In genomic region chr12:91848394-91849044, GRCm38 (mm10) we compare ENCODE assay signal across 8 mouse cellular contexts. TPM values are rescaled to one million over a fixed set of nuclear protein-coding genes. Genes with fewer than 3 reads are reported as not detected.
DNase-seq lines count a peak whose midpoint lies in the region; ATAC-seq lines count a peak whose summit lies in the region.

No protein-coding gene starts in this region.

- 5% methylated on average over 33 of the region's 33 CpGs for WGBS in embryonic facial prominence, embryonic 10.5 days
- 4% methylated on average over 29 of the region's 33 CpGs for WGBS in hindbrain, embryonic 16.5 days

- H3K4me2 ChIP-seq in hindbrain, embryonic 16.5 days (ENCODE audit: low read length), result peak overlapping the region; percentile 94

- peaks cover 7% of the 10 kb centered on the region for H3K36me3 ChIP-seq in embryonic facial prominence, embryonic 10.5 days (replicated peaks)
- H3K36me3 ChIP-seq in hindbrain, embryonic 16.5 days (ENCODE audit: control insufficient read depth, insufficient read depth, low read length), result no peaks in the 10 kb centered on the region

- DNase-seq in lung, adult 18-20 months, result peak; percentile 5 to 10
- DNase-seq in lung, postnatal 10 days, result no peak
- no peak for DNase-seq in embryonic facial prominence, embryonic 10.5 days (ENCODE audit: low spot score)
- no peak for DNase-seq in cerebellum, postnatal 4 days (ENCODE audit: low spot score in 2 of 2)
- no peak for DNase-seq in adrenal gland, postnatal 4 days (ENCODE audit: low spot score in 2 of 2)

- no peaks in the 10 kb centered on the region for H3K27me3 ChIP-seq in embryonic facial prominence, embryonic 10.5 days (replicated peaks; ENCODE audit: low read depth, poor library complexity, severe bottlenecking)
- H3K27me3 ChIP-seq in hindbrain, embryonic 16.5 days (replicated peaks; ENCODE audit: control insufficient read depth, insufficient read depth, low read length), result no peaks in the 10 kb centered on the region

- no peaks in the 10 kb centered on the region for H3K9me3 ChIP-seq in embryonic facial prominence, embryonic 10.5 days
- H3K9me3 ChIP-seq in hindbrain, embryonic 16.5 days (ENCODE audit: control insufficient read depth, low read length), result no peaks in the 10 kb centered on the region

- ATAC-seq in hindbrain, embryonic 16.5 days, result peak; percentile 67
- 0 out of 2 replicates have a peak, but pooled peaks have one; percentile 3 for ATAC-seq in megakaryocyte progenitor cell, adult 5-6 weeks (replicated peaks; ENCODE audit: poor library complexity)
- no peak for ATAC-seq in CD4-positive, CD25-positive, alpha-beta regulatory T cell, adult 4 months

- peak overlapping the region; percentile 96 for H3K9ac ChIP-seq in hindbrain, embryonic 16.5 days (ENCODE audit: low read depth, low read length)

- peak overlapping the region; percentile 86 for H3K27ac ChIP-seq in embryonic facial prominence, embryonic 10.5 days (replicated peaks)
- H3K27ac ChIP-seq in hindbrain, embryonic 16.5 days (ENCODE audit: low read depth, low read length), result peak overlapping the region; percentile 82

- H3K4me3 ChIP-seq in embryonic facial prominence, embryonic 10.5 days, result peak overlapping the region; percentile 85
- H3K4me3 ChIP-seq in hindbrain, embryonic 16.5 days (ENCODE audit: low read length), result peak overlapping the region; percentile 97

- peaks cover 13% of the 10 kb centered on the region for H3K4me1 ChIP-seq in embryonic facial prominence, embryonic 10.5 days
- H3K4me1 ChIP-seq in hindbrain, embryonic 16.5 days (ENCODE audit: control insufficient read depth, insufficient read depth, low read depth, low read length), result peaks cover 17% of the 10 kb centered on the region

RNA-seq across cellular contexts. Expression of gene Sel1l, which starts 0.4 kb away (rescaled TPM):
- polyA plus RNA-seq in embryonic facial prominence, embryonic 10.5 days (2016; fragmentation: Nextera tagmentation; extraction: Ambion mirVana), result 56.3 TPM in 2 replicates
- 92.4 and 94.8 TPM in 2 replicates for polyA plus RNA-seq in hindbrain, embryonic 16.5 days (2015; fragmentation: Nextera tagmentation; extraction: Ambion mirVana)
- total RNA-seq in megakaryocyte progenitor cell, adult 5-6 weeks (2015), result 65.9 and 73.8 TPM in 2 replicates
- total RNA-seq in megakaryocyte progenitor cell, adult 5-6 weeks (2017), result 66.5 and 66.9 TPM in 2 replicates
- 10 to 100 TPM; 55.6 to 63.7 TPM for polyA plus RNA-seq in CD4-positive, CD25-positive, alpha-beta regulatory T cell, adult 4 months (2017; shearing (Covaris generic))
- 100 to 1,000 TPM; 170 to 176 TPM for total RNA-seq in adrenal gland, postnatal 4 days (2021)

Comparison
In these comparisons a context has a peak if more than half of its experiments do, and no peak if none do; other contexts are left out.
1. DNase-seq: peak in lung, adult 18-20 months (2 of 2); none in lung, postnatal 10 days (single experiment), embryonic facial prominence, embryonic 10.5 days (single experiment), cerebellum, postnatal 4 days (0 of 2) and adrenal gland, postnatal 4 days (0 of 2).